Mouse (Mus musculus) intestine, embryonic 14.5 days (tissue): Measurements from ENCODE around the gene Tmco3. TPM values are rescaled to one million over a fixed set of nuclear protein-coding genes. Genes with fewer than 3 reads are reported as not detected.
"Not testable (repeated sequence)": the region's sequence is repeated elsewhere in the genome, so short reads cannot be mapped to it uniquely, and the experiment has no call there.

Source experiments
- ATAC-seq: fragments of 200-750 bp; cut with Nextera tagmentation; replicated peaks from 2 replicates; pipeline ENCODE4 v1.8.0; 2017; ENCODE audit warnings: low read depth, moderate number of reproducible peaks, moderate TSS enrichment, moderate library complexity; ENCODE audit not compliant: low FRiP score, low TSS enrichment
- DNase-seq: peaks from one replicate; pipeline ENCODE4 v3.0.0-alpha.2; 2018; ENCODE audit warnings: low spot score
- H3K27ac ChIP-seq: fragments of 300-500 bp; sonication (generic); 2 replicates; pipeline ENCODE4 v1.5.1; 2014; ENCODE audit warnings: low read depth, mild to moderate bottlenecking, control low read depth
- H3K27me3 ChIP-seq: fragments of 300-500 bp; sonication (generic); replicated peaks from 2 replicates; pipeline ENCODE4 v1.6.1; 2014; ENCODE audit warnings: low read length, control low read depth; ENCODE audit not compliant: control insufficient read depth, insufficient read depth
- H3K36me3 ChIP-seq: fragments of 300-500 bp; sonication (generic); 2 replicates; pipeline ENCODE4 v1.6.1; 2014; ENCODE audit warnings: low read length, control low read depth; ENCODE audit not compliant: control insufficient read depth, insufficient read depth
- H3K4me1 ChIP-seq: fragments of 300-500 bp; sonication (generic); replicated peaks from 2 replicates; pipeline ENCODE4 v1.6.1; 2014; ENCODE audit warnings: low read length, control low read depth, mixed read lengths; ENCODE audit not compliant: control insufficient read depth, insufficient read depth
- H3K4me2 ChIP-seq: fragments of 300-500 bp; sonication (generic); 2 replicates; pipeline ENCODE4 v1.6.1; 2014; ENCODE audit warnings: low read length
- H3K4me3 ChIP-seq: fragments of 300-500 bp; sonication (generic); 2 replicates; pipeline ENCODE4 v1.5.1; 2014; ENCODE audit warnings: low read depth, low read length, control low read depth, mixed read lengths
- H3K9ac ChIP-seq: fragments of 300-500 bp; sonication (generic); 2 replicates; pipeline ENCODE4 v1.6.1; 2014; ENCODE audit warnings: mild to moderate bottlenecking, low read length
- H3K9me3 ChIP-seq: fragments of 300-500 bp; sonication (generic); 2 replicates; pipeline ENCODE4 v1.6.1; 2016; ENCODE audit warnings: low read length, control low read depth; ENCODE audit not compliant: control insufficient read depth
- WGBS: fragments of 180-500 bp; shearing (Covaris S2); extraction: QIAGEN DNeasy Blood & Tissue Kit; methylation state at CpG from one replicate; pipeline ENCODE4 v1.1.7; 2014; 5-methylcytosine and 5-hydroxymethylcytosine counted together
- polyA plus RNA-seq: library from polyadenylated mRNA; unstranded; fragments of >200 nt; fragmentation: Nextera tagmentation; extraction: Ambion mirVana; gene quantifications from 2 replicates; pipeline ENCODE4 v1.2.1, GENCODE M21; 2014

Gene Tmco3
- polyA plus RNA-seq, 1 experiment from 2014 or later, result 37.4 TPM

DNA sequence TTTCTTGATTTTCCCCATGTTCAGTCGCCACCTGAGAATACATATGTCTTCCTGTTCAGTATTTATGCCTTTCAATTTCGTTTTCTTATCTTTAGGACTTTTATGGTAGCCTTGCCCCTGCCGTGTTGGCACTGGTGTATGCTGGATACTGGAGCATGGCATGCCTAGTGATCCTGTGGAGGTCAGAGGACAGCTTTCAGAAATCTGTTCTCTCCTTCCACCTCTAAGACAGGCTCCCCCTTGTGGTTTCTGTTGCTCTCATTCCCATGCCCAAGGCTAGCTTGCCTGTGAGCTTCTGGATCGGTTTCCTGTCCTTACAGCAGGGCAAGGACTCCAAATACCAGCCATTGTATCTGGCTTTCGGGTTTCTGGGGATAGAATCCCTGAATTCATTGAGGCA is 38.6 kb downstream of the Tmco3 start:
- no peaks in the 10 kb centered on the region for H3K9me3 ChIP-seq
- H3K9ac ChIP-seq, result no peak overlapping the region
- no peaks in the 10 kb centered on the region for H3K27me3 ChIP-seq
- WGBS, result 36% methylated on average over 5 of the region's 5 CpGs
- H3K4me1 ChIP-seq, result no peaks in the 10 kb centered on the region
- H3K4me3 ChIP-seq, result no peak overlapping the region
- ATAC-seq (no peak; the same call in 1 of the 2 replicates), DNase-seq (peak; percentile 69)
- no peak overlapping the region for H3K27ac ChIP-seq
- H3K4me2 ChIP-seq, result no peak overlapping the region
- peaks cover 9% of the 10 kb centered on the region for H3K36me3 ChIP-seq

DNA sequence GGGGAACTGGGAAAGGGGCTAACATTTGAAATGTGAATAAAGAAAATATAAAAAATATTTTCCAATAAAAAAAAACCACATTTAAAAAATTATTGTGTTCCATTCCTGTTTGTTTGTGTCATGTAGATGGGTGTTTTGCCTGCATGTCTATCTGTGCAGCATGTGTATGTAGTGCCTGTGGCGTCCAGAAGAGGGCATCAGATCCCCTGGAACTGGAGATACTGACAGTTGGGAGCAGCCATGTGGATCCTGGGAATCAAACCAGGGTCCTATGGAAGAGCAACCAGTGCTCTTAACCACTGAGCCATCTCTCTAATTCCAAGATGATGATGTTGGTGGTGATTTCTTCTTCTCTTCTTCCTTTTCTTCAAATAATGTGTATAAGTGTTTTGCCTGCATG is 46.7 kb downstream of the Tmco3 start:
- Histone ChIP-seq H3K36me3 (no peaks in the 10 kb centered on the region), H3K27ac (no peak overlapping the region), H3K4me2 (no peak overlapping the region), H3K9ac (no peak overlapping the region), H3K4me3 (no peak overlapping the region), H3K4me1 (no peaks in the 10 kb centered on the region; the same call in 1 of the 2 replicates), H3K9me3 (no peaks in the 10 kb centered on the region), H3K27me3 (no peaks in the 10 kb centered on the region)
- no peak for ATAC-seq
- WGBS, result 40% methylated on average over 1 of the region's 1 CpGs
- no peak for DNase-seq

DNA sequence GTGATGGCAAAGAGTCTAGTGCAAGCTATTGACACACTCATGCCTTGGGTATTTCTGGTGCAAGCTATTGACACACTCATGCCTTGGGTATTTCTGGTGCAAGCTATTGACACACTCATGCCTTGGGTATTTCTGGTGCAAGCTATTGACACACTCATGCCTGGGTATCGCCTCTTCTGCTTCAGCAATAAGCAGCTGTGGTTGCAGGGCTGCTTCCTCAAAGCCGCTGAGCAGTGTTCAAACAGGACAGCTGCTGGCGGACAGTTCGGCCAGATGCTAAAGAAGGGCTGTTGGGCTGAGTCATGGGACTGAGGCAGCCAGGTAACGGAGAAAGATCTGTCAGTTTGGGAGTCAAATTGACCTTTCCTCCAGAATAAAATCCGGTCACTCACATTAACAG is 49.3 kb downstream of the Tmco3 start:
- H3K27me3 ChIP-seq, ATAC-seq, DNase-seq, H3K4me3 ChIP-seq, H3K4me2 ChIP-seq, H3K27ac ChIP-seq, H3K9ac ChIP-seq, H3K9me3 ChIP-seq: not testable (repeated sequence)
- WGBS, result 66% methylated on average over 6 of the region's 6 CpGs
- Histone ChIP-seq H3K4me1 (peaks cover 12% of the 10 kb centered on the region), H3K36me3 (peaks cover 22% of the 10 kb centered on the region)

DNA sequence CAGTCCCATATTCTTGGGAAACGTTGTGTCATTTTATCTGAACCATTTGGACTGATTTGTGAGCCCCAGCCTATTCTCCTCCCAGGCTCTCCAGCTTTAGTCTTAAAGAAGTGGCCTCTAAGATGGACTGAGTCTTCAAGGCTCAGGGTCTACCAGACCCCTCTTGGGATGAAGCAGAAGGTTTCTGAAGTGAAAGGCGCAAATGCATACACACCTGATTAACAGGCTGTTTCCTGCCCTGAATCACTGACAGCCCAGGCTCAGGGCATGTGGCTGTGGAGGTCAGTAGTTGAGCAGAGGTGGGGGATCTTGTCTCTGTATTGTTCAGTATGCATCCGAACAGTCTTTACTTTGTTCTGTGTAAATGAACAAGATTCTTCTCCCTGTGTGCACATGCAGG is 49.7 kb downstream of the Tmco3 start:
- WGBS, result 60% methylated on average over 3 of the region's 3 CpGs
- Histone ChIP-seq H3K4me2 (peak overlapping the region; percentile 61), H3K36me3 (peaks cover 27% of the 10 kb centered on the region), H3K27ac (no peak overlapping the region), H3K4me3 (no peak overlapping the region; the same call in 1 of the 2 replicates), H3K9ac (no peak overlapping the region), H3K27me3 (no peaks in the 10 kb centered on the region), H3K9me3 (no peaks in the 10 kb centered on the region), H3K4me1 (peaks cover 12% of the 10 kb centered on the region)
- peak; percentile 57 for DNase-seq
- ATAC-seq, result no peak

DNA sequence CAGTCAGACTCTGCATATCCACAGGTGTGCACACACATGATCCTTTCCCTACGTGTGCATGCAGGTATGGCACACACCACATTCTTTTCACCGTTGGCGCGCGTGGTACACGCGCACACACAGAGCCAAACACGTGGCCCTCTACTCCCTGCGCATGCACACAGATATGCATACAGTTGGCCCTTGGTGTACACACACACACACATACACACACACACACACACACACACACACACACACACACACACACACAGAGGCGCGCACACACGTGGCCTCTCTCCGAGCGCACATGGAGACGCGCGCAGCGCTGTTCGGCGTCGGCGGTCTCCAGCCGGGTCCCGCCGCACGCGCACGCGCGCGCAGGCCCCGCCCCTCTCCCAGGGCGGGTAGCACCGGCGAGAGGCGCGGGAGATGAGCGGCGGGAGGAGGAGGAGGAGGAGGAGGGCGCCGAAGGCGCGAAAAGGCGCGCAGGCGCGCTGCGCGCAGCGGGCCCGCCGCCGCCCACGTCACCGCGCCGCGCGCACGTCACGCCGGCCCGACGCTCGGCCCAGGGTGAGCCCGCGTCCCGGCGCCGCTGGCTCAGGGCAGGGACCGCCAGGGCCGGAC is 50.4 kb downstream of the Tmco3 start, which contains the start of gene Tfdp1:
TSS of gene Tfdp1 (plus strand) at position 497 of the 606 bp plus-strand sequence.
- Histone ChIP-seq H3K9ac (peak within 1 kb of the TSS; percentile 91), H3K4me3 (peak within 1 kb of the TSS; percentile 69), H3K27ac (peak within 1 kb of the TSS; percentile 75), H3K36me3 (peaks cover 32% of the 10 kb centered on the region), H3K9me3 (no peaks in the 10 kb centered on the region), H3K4me1 (peaks cover 12% of the 10 kb centered on the region), H3K27me3 (no peaks in the 10 kb centered on the region), H3K4me2 (peak within 1 kb of the TSS; percentile 61)
- ATAC-seq (peak; percentile 95), DNase-seq (peak; percentile 83)
- 2% methylated on average over 34 of the region's 72 CpGs for whole genome bisulfite sequencing

DNA sequence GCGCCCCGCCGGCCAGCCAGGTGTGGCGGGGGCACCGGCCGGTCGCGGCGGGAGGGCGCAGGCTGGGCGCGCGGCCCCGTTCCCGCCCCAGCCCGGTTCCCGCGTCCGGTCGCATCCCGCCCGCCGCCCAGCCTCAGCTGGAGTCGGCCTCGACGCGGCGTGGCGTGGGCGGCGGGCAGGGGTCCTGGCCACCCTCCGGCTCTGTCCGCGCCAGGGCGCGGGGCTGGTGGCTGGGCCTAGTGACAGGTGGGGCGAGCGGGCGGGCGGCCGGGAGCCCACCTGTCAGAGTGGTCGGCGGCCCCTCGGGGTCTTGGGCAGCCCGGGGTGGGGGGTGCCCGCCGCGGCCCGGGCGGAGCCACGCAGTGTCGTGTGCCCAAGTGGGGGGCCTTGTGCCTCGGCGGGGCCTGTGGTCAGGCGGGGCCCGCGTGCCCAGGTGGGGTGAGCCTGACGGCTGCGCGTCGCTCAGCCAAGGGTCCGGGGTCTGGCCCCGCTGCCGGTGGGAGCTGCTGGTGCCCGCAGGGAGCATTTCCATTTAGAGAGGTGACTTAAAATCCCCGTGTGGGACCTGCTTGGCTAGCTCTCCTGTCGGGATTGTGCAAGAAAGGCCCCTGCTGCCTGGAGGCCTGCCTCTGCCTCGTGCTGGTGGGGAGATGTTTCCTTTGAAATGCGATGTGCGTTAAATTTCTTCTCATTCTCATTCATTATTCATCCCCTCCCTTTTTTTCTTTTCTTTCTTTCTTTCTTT is 51.1 kb downstream of the Tmco3 start:
- H3K36me3 ChIP-seq, result peaks cover 40% of the 10 kb centered on the region
- H3K27ac ChIP-seq, result peak overlapping the region; percentile 75
- DNase-seq, result peak; percentile 76
- peaks cover 12% of the 10 kb centered on the region for H3K4me1 ChIP-seq
- H3K9ac ChIP-seq, result peak overlapping the region; percentile 91
- no peaks in the 10 kb centered on the region for H3K9me3 ChIP-seq
- WGBS, result under 1% methylated on average over 40 of the region's 70 CpGs
- no peaks in the 10 kb centered on the region for H3K27me3 ChIP-seq
- H3K4me2 ChIP-seq, result peak overlapping the region; percentile 61
- peak; percentile 56 for ATAC-seq
- peak overlapping the region; percentile 69 for H3K4me3 ChIP-seq

DNA sequence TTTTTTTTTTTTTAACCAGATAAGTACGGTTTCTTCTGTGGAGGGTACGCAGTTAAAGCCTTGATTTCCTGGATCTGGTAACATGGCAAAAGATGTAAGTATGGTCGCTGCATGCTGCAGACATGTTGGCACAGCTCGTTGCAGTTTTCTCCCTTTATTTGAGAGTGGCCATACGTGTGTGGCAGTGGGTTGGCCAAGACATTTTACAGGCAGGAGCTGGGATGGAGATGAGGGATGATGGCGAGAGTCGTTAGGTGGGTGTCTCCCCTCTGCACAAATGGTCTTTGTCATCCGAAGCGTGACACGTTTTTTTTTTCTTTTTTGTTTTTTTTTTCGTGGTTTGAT is 51.6 kb downstream of the Tmco3 start:
- WGBS, result 6% methylated on average over 11 of the region's 11 CpGs
- peak overlapping the region; percentile 61 for H3K4me2 ChIP-seq
- no peaks in the 10 kb centered on the region for H3K9me3 ChIP-seq
- peak; percentile 64 for DNase-seq
- peak overlapping the region; percentile 75; the same call in 1 of the 2 replicates for H3K27ac ChIP-seq
- H3K4me3 ChIP-seq, result peak overlapping the region; percentile 69
- H3K4me1 ChIP-seq, result peaks cover 12% of the 10 kb centered on the region
- H3K27me3 ChIP-seq, result no peaks in the 10 kb centered on the region
- ATAC-seq, result no peak
- H3K36me3 ChIP-seq, result peaks cover 45% of the 10 kb centered on the region
- H3K9ac ChIP-seq, result peak overlapping the region; percentile 91

DNA sequence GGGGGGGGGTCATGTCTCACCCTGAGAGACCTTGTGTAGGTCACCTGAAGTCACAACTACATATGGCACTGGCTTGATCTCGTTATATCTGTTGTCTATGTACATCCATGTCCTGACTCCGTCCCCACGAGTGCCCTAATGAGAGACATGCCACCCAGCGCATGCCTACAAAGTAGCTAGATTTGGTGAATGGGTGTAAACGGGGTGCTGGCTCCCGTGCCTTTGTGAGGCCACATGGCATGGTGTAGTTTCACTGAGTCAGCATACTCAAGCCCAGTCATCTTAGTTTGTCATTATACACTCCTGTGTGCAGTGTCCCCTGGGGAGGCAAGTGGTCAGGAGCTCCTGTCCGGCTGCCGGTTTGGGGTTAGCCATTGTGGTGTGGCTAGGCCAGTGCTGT is 52.7 kb downstream of the Tmco3 start:
- peak overlapping the region; percentile 61 for H3K4me2 ChIP-seq
- WGBS, result 89% methylated on average over 8 of the region's 8 CpGs
- no peak overlapping the region; the same call in 1 of the 2 replicates for H3K9ac ChIP-seq
- H3K36me3 ChIP-seq, result peaks cover 55% of the 10 kb centered on the region
- H3K27me3 ChIP-seq, result no peaks in the 10 kb centered on the region
- no peaks in the 10 kb centered on the region for H3K9me3 ChIP-seq
- peaks cover 12% of the 10 kb centered on the region for H3K4me1 ChIP-seq
- ATAC-seq (no peak), DNase-seq (no peak)
- no peak overlapping the region for H3K4me3 ChIP-seq
- no peak overlapping the region for H3K27ac ChIP-seq
